Mouse (Mus musculus) testis, adult 2 months (tissue): ENCODE data around the gene Gm10097.

Experiments used
- CTCF ChIP-seq: fragments of 200-500 bp; IDR thresholded peaks from 2 replicates; pipeline ENCODE4 v1.5.1; 2012; ENCODE audit warnings: low read depth, mild to moderate bottlenecking, inconsistent platforms, low read length, moderate library complexity; ENCODE audit not compliant: control insufficient read depth, insufficient read depth, insufficient replicate concordance
- POLR2A ChIP-seq: fragments of 200-500 bp; IDR thresholded peaks from 2 replicates; pipeline ENCODE4 v1.6.1; 2012; ENCODE audit warnings: low read depth, mild to moderate bottlenecking, inconsistent platforms, low read length, moderate library complexity; ENCODE audit not compliant: control insufficient read depth

DNA sequence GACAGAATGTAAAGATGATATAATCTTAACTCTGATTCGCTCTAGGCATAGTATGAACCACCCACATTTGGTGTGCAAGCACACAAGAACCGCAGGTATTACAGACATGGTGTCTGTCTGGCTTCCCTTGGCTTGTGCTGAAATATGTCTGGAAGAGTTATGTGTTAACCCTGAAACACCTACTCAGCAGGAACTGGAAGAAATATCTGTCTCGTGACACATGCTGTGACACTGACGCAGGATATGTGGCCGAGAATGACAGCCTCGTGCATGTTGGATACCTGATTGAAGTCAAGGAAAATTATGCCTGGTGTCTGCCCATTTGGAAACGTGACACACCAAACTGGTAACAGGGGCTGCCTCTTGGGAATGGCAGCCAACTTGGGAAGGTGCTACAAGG is 18.3 kb downstream of the Gm10097 start:
- TF ChIP-seq CTCF = no peak
- TF ChIP-seq POLR2A = no peak
